Mouse (Mus musculus): ENCODE measurements at regions not wholly inside any gene's neighbourhood (a gene's known extent, or its start where the extent isn't known, plus 50 kb on each side); places are given as distances from the start of the nearest gene placed in this dataset.
A peak's percentile ranks its signal among the peaks of the same experiment; 100 is the strongest.

DNA sequence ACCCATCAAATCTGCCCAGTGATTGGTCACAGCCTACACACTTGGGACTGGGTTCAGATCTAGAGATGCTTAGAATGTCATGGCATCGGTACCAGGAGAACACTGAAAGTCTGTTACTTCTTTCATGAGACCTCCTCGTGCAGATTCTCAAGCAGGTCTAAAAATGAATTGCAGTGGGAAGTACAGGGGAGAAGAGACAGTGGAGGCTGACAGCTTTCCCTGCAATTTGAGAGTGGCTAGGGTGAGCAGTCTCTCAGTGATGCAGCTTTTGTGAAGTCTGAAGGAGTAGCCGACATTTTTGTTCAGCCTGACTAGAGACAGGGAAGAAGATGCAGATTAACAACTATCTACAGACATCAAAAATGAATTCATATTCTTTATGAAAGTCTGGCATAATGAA, 112.5 kb downstream of the Fam198b start:
- no peak for DNase-seq (ENCODE audit: low spot score)

DNA sequence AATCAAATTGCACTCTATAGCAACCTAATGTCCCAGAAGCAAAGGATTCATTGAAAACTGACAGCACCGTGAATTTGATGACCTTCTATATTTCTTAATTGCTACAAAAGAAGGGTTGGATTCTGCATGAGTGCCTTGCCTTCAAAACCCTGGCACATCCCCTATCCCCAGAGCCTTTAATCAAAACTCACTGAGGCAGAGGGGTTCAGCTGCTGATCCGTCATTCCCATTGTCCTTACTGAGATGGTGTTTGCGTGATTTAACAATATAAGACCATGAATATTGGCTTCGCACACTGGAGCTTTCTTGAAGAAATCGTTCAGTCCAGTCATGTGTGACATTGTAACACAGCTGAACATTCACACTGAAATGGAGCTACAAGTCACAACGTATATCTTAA, 118.0 kb downstream of the Fam198b start:
- no peak for DNase-seq (ENCODE audit: low spot score)

DNA sequence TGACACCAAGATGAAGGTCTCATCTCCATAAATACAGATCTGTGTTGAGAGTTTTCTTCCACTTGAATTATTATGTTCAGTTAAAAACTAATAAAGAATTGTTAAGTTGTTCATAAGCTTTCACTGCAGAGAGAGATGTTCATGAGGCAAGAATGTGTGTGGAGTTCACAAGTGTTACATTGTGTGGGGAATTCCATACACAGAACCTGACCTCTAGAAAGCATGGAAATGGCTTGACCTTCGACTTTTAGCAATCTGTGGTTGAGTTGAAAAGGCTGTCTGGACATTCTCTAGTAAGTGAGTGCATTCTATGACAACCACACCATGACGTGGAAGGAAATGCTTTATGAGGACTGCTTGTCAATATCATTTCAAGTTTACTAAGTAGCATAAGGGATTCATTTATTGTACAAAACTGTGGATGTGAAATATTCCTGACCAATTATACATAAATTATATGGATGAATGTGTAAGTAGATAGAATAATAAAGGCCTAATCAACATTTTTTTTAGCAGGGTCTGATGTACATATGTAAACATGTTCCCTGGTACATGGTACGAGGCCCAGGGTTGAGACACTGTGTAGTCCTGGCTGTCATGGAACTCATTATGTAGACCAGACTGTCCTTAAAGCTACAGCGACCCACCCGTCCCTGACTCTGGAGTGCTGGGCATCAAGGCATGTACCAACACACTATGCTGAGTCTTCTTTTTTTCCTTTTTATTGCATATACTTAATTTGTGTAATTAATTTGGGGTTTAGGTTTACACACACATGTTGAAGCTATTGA, 119.2 kb downstream of the Fam198b start:
- DNase-seq (ENCODE audit: low spot score) = no peak

DNA sequence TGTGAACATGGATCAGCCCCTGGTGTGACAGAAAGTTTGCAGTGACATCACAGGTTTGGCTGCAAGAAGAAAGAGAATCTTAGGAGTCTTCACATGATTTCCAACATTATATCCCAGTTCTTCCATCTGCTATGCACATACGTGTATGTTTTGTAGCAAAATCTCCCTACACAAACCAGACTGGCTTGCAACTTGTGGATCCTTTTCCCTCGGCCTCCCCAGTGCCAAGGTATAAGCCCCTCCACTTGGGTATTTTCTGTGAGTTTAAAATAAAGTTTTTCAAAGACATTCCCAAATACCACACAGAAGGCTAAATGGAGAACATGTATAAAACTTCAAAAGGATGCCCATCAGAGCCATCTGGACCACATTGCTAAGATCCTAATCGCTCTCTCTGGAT, 120.2 kb downstream of the Fam198b start:
- no peak for DNase-seq (ENCODE audit: low spot score)

DNA sequence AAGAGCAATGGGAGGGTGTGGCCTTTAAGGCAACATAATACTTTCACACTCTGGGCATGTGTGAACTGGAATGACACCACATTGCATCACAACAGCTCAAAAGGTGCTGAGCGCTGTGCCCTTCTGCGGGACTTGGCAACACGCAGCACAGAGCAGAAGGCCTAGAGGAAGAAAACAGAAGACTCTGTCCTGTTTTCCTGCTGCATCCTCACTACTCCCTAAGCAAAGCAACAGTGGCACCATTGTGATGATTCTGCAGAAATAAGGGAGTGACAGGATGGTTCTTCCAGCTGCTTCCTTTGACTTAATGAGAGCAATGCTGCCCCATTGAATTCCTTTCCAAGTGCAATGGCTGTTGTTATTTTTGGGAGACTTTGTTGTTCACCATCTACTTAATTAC, 120.6 kb downstream of the Fam198b start:
- DNase-seq (ENCODE audit: low spot score) = no peak

DNA sequence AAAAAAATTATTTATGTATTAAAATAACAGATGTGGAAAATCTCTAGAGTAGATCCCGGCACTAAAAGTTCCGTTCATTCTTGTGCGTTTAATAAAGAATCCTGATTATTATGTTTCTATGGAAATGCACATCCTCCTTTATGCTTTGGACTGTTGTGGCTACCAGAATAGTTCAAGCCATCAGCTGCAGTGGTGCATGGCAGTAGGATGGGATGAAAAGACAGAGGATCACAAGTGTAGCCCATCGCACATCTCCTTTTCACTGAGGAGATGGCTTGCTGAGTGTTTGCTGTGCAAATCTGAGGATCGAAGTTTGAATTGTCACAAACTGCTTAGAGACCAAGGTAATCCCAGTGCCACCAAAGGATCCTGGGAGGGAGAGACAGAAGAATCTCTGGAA, 121.0 kb downstream of the Fam198b start:
- DNase-seq (ENCODE audit: low spot score) = no peak

DNA sequence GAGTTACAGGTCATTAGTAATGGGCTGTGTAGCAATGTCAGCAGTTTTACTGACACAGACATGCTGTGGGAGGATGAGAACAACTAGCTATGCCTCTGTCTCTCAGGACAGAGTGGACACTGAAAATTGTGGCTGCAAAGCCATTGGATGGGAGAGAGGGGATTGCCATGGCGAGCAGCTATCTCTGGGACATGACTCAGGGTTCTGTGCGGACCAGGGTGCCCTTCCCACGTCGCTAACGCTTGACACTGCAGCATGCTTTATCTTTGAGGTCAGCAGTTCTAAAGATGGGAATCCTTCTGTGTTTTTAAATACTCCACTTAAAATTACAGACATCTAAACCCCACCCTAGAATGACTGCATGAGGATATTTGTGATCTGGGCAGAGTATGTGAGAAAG, 121.9 kb downstream of the Fam198b start:
- no peak for DNase-seq (ENCODE audit: low spot score)

DNA sequence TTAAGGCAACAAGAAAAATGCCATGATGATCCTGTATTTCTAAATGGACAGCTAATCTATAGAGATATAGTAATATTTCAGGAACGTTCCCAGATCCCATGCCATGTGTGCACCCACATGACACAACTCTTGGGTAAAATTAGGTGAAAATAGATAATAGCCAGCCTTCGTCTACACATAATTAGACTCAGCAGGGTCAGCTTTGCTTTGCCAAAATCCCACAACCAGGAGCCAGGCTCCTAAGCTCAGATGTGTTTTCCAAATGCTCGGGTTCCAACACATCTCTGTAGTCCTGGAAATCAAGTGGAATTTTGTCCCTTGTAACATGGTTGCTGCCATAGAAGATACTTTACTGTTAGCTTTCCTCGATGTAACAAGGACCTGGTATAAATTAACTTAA, 122.7 kb downstream of the Fam198b start:
- no peak for DNase-seq (ENCODE audit: low spot score)

DNA sequence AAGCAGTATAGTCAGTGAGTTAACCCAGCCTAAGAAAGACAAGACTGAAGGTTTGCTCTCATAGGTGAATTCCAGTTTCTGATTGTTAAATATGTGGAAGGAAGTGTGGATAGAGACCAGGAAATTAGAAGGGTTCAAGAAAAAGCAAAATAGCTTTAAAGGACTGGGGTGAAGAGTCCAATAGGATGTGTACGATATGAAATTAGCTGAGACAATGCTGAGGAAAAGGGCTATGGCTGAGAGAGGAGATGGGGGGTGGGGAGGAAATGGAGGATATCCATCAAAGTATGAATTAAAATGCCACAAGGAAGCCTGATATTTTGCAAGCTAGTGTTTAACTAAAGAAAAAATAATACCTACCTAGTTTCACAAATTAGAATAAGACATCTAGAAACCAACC, 124.9 kb downstream of the Fam198b start:
- DNase-seq (ENCODE audit: low spot score) = no peak

DNA sequence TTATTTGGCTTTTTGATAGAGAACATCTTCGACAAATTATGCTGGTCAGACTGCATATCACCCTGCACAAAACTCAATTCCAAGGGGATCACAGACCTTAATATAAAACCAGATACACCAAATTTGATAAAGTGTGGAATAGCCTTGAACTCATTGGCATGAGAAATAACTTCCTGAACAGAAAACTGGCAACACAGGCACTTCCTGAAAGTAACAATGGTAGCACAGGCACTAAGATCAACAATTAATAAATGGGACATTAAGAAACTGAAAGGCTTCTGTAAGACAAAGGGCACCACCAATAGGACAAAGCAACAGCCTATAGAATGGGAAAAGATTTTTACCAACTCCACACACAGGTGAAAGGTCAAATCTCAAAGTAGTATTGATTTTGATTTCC, 141.5 kb downstream of the Fam198b start:
- DNase-seq (ENCODE audit: low spot score) = no peak

DNA sequence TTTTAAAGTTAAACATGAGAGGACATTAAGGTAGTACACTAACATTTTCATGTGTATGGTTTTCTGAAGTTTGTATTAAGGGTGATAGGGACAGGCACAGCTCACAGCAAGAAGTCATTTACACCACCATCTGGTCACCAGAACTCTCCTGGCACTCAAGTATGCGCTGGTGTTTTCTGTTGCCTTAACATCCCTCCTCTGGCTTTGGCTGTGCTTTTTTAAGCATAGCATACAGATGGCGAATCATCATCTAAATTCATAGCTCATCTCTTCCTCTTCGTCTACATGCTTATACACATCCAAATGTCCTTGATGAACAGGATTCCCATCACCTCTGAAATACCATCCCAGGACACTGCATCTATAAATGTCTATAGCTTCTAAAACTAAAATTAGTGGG, 148.7 kb downstream of the Fam198b start:
- DNase-seq (ENCODE audit: low spot score) = no peak

DNA sequence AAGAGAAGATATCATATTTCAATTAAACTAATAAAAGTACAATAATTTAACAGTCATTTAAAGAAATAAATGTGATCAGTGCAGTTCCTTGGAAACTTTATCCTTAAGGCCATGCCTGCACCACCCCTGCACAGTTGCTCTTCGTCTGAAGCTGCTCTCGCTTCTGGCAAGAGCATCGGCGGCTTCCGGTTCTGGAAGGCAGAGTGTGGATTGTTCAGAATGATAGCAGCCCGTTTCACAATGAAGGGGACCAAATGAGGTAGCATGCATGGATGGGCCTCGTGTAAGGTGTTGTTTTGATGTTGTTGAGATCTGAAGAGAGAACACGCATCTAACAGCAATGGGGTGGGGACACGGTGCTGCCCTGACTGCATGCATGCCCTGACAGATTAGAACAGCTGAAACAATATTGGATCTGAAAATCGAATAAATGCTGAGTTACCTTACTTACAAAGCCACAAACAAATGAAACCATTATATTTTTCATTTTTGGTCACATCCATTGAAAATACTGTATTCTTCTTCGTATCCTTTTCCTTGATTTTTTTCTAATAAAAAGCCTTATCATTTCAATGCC, 154.3 kb downstream of the Fam198b start:
- no peak for DNase-seq (ENCODE audit: low spot score)

DNA sequence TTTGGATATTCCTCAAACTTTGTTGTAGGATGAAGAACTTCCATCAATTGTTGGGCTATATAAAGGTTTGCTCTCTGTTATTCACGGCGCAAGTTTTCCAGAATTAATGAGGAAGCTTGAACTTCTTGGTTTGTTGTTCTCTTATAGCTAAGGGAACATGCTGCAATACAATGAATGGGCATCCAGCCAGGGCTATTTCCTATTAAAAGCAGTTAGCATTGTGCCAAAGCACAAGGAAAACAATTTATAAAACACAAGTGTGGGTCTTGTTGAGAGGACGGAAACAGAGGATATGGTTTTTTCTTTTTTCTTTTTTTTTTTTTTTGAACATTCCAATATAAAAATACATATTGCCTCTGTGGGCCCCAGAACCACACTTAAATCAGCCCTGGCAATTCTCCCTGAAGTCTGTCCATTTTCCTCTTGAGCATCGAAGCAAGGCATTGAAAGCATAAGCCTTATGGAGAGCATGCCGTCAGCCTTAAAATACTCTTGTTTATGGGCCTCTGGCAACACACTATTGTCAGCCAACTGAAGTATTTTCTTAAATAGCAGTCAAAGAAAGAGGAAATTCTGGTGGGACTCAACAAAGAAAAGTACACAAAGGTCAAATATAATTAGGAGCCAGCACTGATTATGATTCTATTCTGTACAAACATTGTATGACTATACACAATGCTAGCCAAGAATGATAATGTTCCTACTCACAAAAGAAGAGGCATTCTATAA, 158.6 kb downstream of the Fam198b start:
- DNase-seq (ENCODE audit: low spot score) = peak; percentile 15

DNA sequence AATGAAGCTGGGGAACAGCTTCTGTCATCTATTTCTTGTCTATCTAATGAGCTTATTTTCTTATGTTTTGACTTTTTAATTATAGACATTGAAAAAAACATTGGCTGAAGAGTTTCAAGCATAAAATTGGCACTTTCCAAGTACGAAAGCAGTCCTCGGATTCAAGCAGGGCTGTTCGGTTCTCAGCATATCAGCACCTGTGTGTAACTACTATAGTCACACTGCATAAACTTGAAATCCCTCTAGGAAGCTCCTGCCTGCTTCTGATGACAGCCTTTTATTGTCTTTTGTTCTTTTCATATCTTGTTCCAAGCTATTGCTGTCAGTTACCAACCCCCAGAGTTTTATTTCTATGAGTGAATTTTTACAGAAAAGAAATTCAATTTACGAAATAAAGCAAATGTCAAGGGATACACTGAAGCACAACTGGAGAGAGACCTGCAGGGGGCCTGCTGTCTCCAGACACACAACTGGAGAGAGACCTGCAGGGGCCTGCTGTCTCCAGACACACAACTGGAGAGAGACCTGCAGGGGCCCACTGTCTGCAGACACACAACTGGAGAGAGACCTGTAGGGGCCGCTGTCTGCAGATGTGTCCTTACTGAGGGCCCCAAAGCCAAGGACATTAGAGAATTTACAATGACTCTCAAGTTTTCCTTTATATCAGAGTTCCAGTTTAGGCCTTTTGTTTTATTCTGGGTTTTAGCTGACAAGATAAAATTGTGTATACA, 165.3 kb downstream of the Fam198b start:
- no peak for DNase-seq (ENCODE audit: low spot score)

DNA sequence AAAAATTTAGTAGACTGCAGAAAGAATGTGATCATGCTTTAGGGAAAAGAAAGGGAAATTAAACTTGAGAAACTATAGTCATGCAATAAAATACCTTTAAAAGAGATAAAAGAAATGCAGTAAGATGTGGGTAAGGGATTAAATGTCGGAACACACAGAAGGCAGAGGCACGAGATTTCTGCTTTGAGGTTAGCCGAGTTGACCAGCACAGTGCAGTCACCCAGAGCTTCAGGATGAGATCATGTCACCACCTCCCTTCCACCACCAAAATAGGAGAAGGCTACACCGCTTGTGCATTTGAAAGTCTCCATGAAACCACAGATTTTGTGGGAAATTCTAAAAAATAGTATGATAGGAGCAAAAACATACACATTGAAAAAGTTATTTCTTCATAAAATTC, 166.6 kb downstream of the Fam198b start:
- no peak for DNase-seq (ENCODE audit: low spot score)

DNA sequence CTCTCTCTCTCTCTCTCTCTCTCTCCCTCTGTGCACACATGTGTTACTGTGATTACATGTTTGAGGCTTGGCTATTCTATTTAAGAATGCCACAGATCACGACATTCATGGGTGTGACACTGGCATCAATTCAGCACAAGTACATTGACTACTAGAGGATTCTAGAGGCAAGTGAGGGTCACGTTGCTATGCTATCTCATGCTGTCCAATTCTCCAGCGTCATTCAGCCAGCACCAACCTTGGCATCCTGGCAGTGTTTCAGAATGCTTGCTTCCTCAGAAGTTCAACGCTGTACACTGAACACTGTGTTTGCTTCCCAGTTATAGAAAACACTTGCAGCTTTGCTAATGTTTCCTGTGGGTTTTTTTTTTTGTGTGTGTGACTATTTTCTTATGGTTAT, 167.6 kb downstream of the Fam198b start:
- no peak for DNase-seq (ENCODE audit: low spot score)

DNA sequence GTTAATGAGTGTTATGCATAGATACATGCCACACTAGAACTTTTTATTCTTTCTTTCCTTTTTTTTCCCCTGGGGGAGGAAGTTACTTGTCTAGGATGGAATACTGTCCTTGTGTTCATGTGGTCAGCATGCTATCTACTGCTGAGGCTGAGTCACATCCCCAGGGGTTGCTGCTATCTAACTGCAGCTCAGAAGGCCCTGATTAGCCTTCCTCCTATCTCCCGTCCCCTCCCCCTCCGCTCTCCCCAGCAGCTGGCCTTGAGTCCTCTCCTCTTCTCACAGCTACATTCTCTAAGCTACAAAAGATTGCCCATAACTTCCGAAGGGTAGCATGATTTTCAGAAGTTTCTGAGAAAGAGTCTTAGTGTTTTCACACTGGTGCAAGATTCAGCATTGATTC, 168.5 kb downstream of the Fam198b start:
- DNase-seq (ENCODE audit: low spot score) = no peak

DNA sequence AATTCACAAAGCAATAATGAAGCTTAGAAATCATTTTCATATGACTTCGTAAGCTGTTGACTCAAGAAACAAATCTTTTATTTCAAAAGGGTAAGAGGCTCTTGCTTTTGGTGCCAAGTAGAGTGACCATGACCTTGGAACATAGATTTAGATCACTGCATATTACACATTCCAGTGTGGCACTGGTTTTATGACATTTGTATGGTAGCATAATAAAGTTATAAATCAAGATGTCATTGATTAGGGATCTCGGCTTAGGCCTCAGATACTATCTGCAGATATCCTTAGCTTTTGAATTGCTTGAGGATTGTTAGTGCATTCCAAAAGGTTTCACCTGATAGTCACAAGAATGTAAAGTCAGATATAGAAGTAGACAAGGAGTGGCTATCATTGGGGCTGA, 169.1 kb downstream of the Fam198b start:
- no peak for DNase-seq (ENCODE audit: low spot score)

DNA sequence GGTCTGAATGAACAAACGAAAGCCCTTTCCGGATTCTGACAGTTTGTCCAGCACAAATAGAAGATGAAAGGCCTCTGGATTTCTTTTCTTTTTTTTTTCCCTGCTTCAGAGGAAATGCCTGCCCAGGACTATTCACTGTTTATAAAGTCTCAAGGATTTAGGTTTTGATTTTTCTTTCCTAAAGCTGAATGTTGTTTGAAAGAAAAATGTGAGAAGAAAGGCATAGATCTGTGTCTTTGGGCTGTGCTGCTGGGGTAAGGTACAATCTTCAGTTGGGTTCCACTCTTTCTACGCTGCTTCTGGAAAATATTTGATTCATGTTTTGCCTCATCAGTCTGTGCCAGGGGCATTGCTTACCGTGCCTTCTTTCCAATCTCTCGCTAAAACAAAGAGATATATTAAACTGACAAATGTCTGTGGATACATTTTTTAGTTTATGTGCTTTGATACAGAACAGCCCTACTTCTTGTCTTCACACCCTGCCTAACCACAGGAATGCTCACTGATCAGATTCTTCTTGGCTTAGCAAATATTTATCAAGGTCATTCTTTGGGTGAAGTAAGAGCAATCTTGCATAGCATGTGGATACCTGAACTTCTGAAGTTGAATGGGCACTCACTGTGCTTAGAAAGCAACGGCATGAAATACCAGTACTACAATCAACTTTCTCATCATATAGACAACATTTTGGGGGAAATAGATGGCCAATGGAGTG, 172.5 kb downstream of the Fam198b start:
- DNase-seq (ENCODE audit: low spot score) = no peak

DNA sequence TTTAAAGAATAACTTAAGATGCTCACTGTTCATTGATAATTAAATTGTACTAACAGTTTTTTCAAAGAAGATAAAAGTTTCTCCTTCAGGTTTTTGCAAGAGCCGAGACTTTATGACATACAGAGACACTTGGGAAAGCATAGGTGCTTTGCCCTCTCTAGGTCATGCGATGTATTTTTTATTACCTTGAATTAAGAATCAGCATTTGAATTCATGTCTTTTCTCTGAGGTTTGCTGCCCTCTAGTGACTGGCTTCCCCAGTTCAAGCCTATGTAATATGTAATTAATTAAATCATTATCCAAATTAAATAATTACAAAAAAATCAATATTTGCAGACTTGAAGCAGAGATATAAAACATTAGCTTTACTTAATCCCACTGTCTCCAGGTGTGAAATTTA, 174.4 kb downstream of the Fam198b start:
- peak; percentile 63 for DNase-seq (ENCODE audit: low spot score)

DNA sequence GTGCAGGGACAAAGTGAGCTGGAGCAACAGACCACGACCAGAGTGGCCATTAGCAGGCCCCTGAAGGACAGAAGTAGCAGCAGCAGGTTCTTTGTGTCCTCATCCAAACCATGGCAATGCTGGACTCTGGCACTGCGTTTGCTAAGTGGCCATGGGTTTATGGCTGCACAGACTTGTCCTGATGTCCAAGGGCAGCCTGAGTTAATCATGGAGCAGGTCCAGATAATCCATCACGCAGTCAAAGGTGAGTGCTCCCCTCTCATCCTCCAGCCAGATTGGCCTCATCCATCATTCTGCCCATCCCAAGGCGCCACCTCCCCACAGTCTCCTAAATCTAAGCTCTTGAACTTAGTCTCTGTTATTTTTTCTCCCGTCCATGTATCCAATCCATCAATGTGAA, 186.4 kb downstream of the Fam198b start:
- DNase-seq (ENCODE audit: low spot score) = no peak

DNA sequence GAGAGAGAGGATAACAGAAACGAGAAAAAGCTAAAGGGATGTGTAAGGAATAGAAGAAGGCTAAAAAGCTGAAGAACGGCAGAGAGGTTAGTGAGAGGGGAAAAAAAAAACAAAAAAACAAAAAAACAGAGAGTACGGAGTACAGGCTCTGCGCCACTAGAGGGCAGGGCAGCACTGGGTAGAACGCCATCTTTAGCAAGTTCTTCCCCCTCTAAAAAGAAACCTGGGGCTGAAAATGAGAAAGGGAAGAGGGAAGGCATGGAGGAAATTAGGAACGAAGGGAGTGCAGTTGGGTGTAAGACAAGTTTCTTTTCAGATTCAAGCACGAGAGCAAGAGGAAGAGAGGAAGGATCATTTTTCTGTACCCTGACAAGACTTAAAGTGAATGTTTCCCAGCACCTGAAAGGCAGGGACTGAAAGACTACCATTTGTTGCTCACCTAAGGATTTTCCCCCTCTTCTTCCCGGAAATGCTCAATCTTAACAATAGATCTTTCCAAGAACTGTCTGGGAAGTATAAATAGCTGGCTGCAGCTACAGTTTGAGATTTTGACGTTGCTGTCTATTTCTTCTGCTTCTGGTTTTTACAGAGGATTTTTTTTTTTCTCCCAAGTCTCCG, 195.6 kb downstream of the Fam198b start:
- DNase-seq (ENCODE audit: low spot score) = peak; percentile 74

Data from urinary bladder, postnatal 14 days (tissue).